Mouse (Mus musculus) stomach, embryonic 14.5 days (tissue): Measurements from ENCODE around the gene Carmil3. TPM values are rescaled to one million over a fixed set of nuclear protein-coding genes. Genes with fewer than 3 reads are reported as not detected.
A peak's percentile ranks its signal among the peaks of the same experiment; 100 is the strongest.

ENCODE experiments used
- ATAC-seq: fragments of 200-750 bp; cut with Nextera tagmentation; 2 replicates; pipeline ENCODE4 v1.8.0; 2017; ENCODE audit warnings: low read depth, moderate TSS enrichment; ENCODE audit not compliant: insufficient number of reproducible peaks, insufficient read depth, low FRiP score
- H3K27ac ChIP-seq: fragments of 300-500 bp; sonication (generic); 2 replicates; pipeline ENCODE4 v1.5.1; 2014; ENCODE audit warnings: mild to moderate bottlenecking, low read length, moderate library complexity, mixed read lengths
- H3K27me3 ChIP-seq: fragments of 300-500 bp; sonication (generic); 2 replicates; pipeline ENCODE4 v1.6.1; 2014; ENCODE audit warnings: low read length, control low read depth, mixed read lengths; ENCODE audit not compliant: control insufficient read depth, insufficient read depth
- H3K36me3 ChIP-seq: fragments of 300-500 bp; sonication (generic); 2 replicates; pipeline ENCODE4 v1.6.1; 2014; ENCODE audit warnings: mild to moderate bottlenecking, control low read depth, low read length, moderate library complexity, mixed read lengths; ENCODE audit not compliant: control insufficient read depth, insufficient read depth
- H3K4me1 ChIP-seq: fragments of 300-500 bp; sonication (generic); 2 replicates; pipeline ENCODE4 v1.6.1; 2014; ENCODE audit warnings: low read length, control low read depth, mixed read lengths; ENCODE audit not compliant: control insufficient read depth, insufficient read depth
- H3K4me2 ChIP-seq: fragments of 300-500 bp; sonication (generic); replicated peaks from 2 replicates; pipeline ENCODE4 v1.6.1; 2014; ENCODE audit warnings: low read depth, low read length, control low read depth
- H3K4me3 ChIP-seq: fragments of 300-500 bp; sonication (generic); 2 replicates; pipeline ENCODE4 v1.5.1; 2014; ENCODE audit warnings: low read depth, low read length, control low read depth
- H3K9ac ChIP-seq: fragments of 300-500 bp; sonication (generic); replicated peaks from 2 replicates; pipeline ENCODE4 v1.6.1; 2014; ENCODE audit warnings: low read depth, mild to moderate bottlenecking, control low read depth, low read length, moderate library complexity, mixed read lengths
- H3K9me3 ChIP-seq: fragments of 300-500 bp; sonication (generic); 2 replicates; pipeline ENCODE4 v1.6.1; 2016; ENCODE audit warnings: low read depth, low read length, control low read depth; ENCODE audit not compliant: control insufficient read depth
- WGBS: fragments of 180-500 bp; shearing (Covaris S2); extraction: QIAGEN DNeasy Blood & Tissue Kit; methylation state at CpG from one replicate; pipeline ENCODE4 v1.1.7; 2014; 5-methylcytosine and 5-hydroxymethylcytosine counted together
- polyA plus RNA-seq: library from polyadenylated mRNA; unstranded; fragments of >200 nt; fragmentation: Nextera tagmentation; extraction: Ambion mirVana; gene quantifications from 2 replicates; pipeline ENCODE4 v1.2.1, GENCODE M21; 2014

Gene Carmil3
- polyA plus RNA-seq, 1 experiment from 2014 or later = 4.4 TPM

DNA sequence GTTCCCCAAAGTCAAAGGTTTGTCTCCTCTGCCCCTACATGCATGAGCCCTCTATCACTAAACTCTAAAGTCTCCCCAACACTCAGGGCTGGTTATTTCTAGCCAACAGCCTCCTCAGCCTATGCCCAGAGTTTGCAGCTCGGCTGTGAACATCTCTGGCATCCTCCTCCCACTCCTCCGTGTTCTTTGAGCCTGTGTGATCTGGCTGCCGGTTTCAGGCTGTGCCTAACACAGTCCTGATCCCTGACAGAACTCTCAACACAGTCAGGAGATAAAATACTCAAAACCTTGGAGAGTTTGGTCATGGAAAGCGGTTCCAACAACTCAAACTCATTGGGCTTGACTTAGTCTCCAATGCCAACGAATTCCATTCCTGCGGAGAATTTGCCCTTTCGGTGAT is 23.3 kb upstream of the Carmil3 start:
- 73% methylated on average over 7 of the region's 7 CpGs for WGBS
- H3K9me3 ChIP-seq = no peaks in the 10 kb centered on the region
- ATAC-seq = no peak
- no peak overlapping the region for H3K9ac ChIP-seq
- no peak overlapping the region for H3K27ac ChIP-seq
- no peaks in the 10 kb centered on the region for H3K27me3 ChIP-seq
- no peak overlapping the region for H3K4me2 ChIP-seq
- H3K36me3 ChIP-seq = no peaks in the 10 kb centered on the region
- no peak overlapping the region for H3K4me3 ChIP-seq
- peaks cover 7% of the 10 kb centered on the region for H3K4me1 ChIP-seq

GRCm38 (mm10) chr14:55468301-55468741 is 22.1 kb upstream of the Carmil3 start:
- Histone ChIP-seq H3K27me3 (no peaks in the 10 kb centered on the region), H3K36me3 (no peaks in the 10 kb centered on the region), H3K27ac (no peak overlapping the region), H3K4me1 (peaks cover 7% of the 10 kb centered on the region), H3K9me3 (no peaks in the 10 kb centered on the region), H3K4me3 (no peak overlapping the region), H3K9ac (no peak overlapping the region), H3K4me2 (no peak overlapping the region)
- no peak for ATAC-seq
- WGBS = 77% methylated on average over 2 of the region's 2 CpGs

- H3K4me1 ChIP-seq = peaks cover 7% of the 10 kb centered on the region
- no peak overlapping the region for H3K4me2 ChIP-seq
- no peak overlapping the region for H3K9ac ChIP-seq
- no peak for ATAC-seq
- no peaks in the 10 kb centered on the region for H3K27me3 ChIP-seq
- no peaks in the 10 kb centered on the region for H3K9me3 ChIP-seq
- H3K4me3 ChIP-seq = no peak overlapping the region
- WGBS = 57% methylated on average over 2 of the region's 2 CpGs
- H3K27ac ChIP-seq = no peak overlapping the region
- H3K36me3 ChIP-seq = no peaks in the 10 kb centered on the region
Observed at GRCm38 (mm10) chr14:55469041-55469440, 21.4 kb upstream of the Carmil3 start.

DNA sequence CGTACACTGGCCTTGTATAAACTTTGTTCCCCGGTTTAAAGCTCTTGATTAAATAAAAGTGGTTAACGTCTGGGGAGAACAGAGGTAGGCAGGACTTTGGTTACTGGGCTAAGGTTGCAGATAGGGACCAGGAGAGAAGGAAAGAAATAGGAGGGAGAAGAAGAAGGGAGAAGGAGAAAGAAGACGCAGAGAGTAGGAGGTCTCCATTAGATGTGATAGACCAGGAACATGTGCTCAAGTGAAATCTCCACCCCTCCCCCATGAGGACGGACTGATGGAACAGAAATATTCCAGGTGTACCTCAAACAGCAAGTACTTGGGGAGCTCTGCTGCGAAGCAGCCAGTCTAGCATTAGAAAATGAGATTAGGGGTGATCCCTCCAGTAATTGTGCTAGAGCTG is 20.6 kb upstream of the Carmil3 start:
- no peak overlapping the region for H3K27ac ChIP-seq
- peaks cover 7% of the 10 kb centered on the region for H3K4me1 ChIP-seq
- WGBS = 56% methylated on average over 6 of the region's 6 CpGs
- no peak for ATAC-seq
- no peaks in the 10 kb centered on the region for H3K9me3 ChIP-seq
- H3K27me3 ChIP-seq = no peaks in the 10 kb centered on the region
- H3K9ac ChIP-seq = no peak overlapping the region
- no peak overlapping the region for H3K4me3 ChIP-seq
- H3K4me2 ChIP-seq = no peak overlapping the region
- H3K36me3 ChIP-seq = no peaks in the 10 kb centered on the region

- Histone ChIP-seq H3K27ac (no peak overlapping the region), H3K4me3 (no peak overlapping the region), H3K9me3 (no peaks in the 10 kb centered on the region), H3K9ac (no peak overlapping the region), H3K4me2 (peak overlapping the region; percentile 10; the same call in 1 of the 2 replicates), H3K4me1 (peaks cover 7% of the 10 kb centered on the region), H3K36me3 (no peaks in the 10 kb centered on the region), H3K27me3 (no peaks in the 10 kb centered on the region)
- ATAC-seq = no peak
- WGBS = 3% methylated on average over 10 of the region's 10 CpGs
Observed at GRCm38 (mm10) chr14:55470806-55471205, 19.6 kb upstream of the Carmil3 start.

- no peak overlapping the region for H3K27ac ChIP-seq
- H3K9ac ChIP-seq = no peak overlapping the region
- ATAC-seq = no peak
- peaks cover 4% of the 10 kb centered on the region for H3K4me1 ChIP-seq
- WGBS = 48% methylated on average over 2 of the region's 2 CpGs
- no peak overlapping the region for H3K4me3 ChIP-seq
- H3K27me3 ChIP-seq = no peaks in the 10 kb centered on the region
- no peaks in the 10 kb centered on the region for H3K9me3 ChIP-seq
- H3K4me2 ChIP-seq = no peak overlapping the region
- H3K36me3 ChIP-seq = no peaks in the 10 kb centered on the region
Observed at GRCm38 (mm10) chr14:55475654-55476053, 14.8 kb upstream of the Carmil3 start.

DNA sequence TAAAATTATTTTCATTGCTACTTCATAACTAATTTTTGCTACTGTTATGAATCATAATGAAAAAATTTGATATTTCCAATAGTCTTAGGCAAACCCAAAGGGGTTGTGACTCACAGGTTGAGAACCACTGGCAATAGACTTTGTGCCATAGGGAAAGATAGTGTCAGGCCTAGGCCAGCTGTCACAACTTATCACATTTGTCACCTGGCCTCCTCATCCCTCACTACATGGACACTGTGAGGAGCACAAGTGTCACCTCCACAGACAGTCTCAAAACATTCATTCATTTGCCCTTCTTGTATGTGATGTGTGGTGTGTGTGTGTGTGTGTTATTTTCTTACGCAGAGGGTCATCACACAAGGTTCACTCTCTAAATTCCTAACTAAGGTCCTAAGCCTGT is 13.0 kb upstream of the Carmil3 start:
- Histone ChIP-seq H3K4me2 (no peak overlapping the region), H3K36me3 (no peaks in the 10 kb centered on the region), H3K27ac (no peak overlapping the region), H3K4me1 (no peaks in the 10 kb centered on the region), H3K9me3 (no peaks in the 10 kb centered on the region), H3K27me3 (no peaks in the 10 kb centered on the region), H3K4me3 (no peak overlapping the region), H3K9ac (no peak overlapping the region)
- 100% methylated on average over 1 of the region's 1 CpGs for WGBS
- ATAC-seq = no peak

DNA sequence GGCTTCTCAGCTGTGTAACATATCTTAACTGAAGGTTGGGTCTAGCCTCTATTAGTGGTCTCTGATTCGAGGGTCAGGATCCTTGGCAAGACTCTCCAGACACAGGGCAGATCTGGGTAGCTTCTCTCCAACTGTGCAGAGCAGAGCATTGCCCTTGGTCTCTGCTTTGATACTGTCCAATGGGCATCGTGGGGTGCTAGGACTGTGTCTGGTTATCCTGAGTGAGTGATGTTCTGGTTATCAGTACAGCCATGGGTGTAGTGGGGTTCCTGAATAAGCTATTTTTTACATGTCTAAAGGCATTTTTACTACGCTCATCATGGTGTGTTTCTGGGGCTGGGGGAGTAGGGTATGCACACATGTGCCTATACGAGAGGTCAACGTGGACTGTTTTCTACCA is 12.6 kb upstream of the Carmil3 start:
- no peak for ATAC-seq
- 84% methylated on average over 5 of the region's 5 CpGs for WGBS
- H3K9ac ChIP-seq = no peak overlapping the region
- H3K27me3 ChIP-seq = no peaks in the 10 kb centered on the region
- no peak overlapping the region for H3K27ac ChIP-seq
- H3K4me1 ChIP-seq = no peaks in the 10 kb centered on the region
- H3K36me3 ChIP-seq = no peaks in the 10 kb centered on the region
- no peaks in the 10 kb centered on the region for H3K9me3 ChIP-seq
- H3K4me3 ChIP-seq = peak overlapping the region; percentile 59; the same call in 1 of the 2 replicates
- peak overlapping the region; percentile 45; the same call in 1 of the 2 replicates for H3K4me2 ChIP-seq
